Mouse (Mus musculus) olfactory bulb, adult 2 months (tissue): ENCODE measurements around the gene Scd1. TPM values are rescaled to one million over a fixed set of nuclear protein-coding genes. Genes with fewer than 3 reads are reported as not detected.

Source experiments
- H3K27ac ChIP-seq: fragments of 200-500 bp; 2 replicates; pipeline ENCODE4 v1.5.1; 2012; ENCODE audit warnings: low read depth, low read length; ENCODE audit not compliant: insufficient read depth
- H3K4me1 ChIP-seq: fragments of 200-500 bp; 2 replicates; pipeline ENCODE4 v1.6.1; 2012; ENCODE audit warnings: low read length; ENCODE audit not compliant: control insufficient read depth, insufficient read depth
- H3K4me3 ChIP-seq: fragments of 200-500 bp; 2 replicates; pipeline ENCODE4 v1.5.1; 2012; ENCODE audit warnings: mild to moderate bottlenecking, low read depth, low read length, moderate library complexity; ENCODE audit not compliant: insufficient read depth
- CTCF ChIP-seq: fragments of 200-500 bp; IDR thresholded peaks from 2 replicates; pipeline ENCODE4 v1.5.1; 2012; ENCODE audit warnings: low read depth, mild to moderate bottlenecking, low read length, moderate library complexity; ENCODE audit not compliant: insufficient read depth
- POLR2A ChIP-seq: fragments of 200-500 bp; IDR thresholded peaks from 2 replicates; pipeline ENCODE4 v1.6.1; 2012; ENCODE audit warnings: mild to moderate bottlenecking, low read depth, low read length, moderate library complexity; ENCODE audit not compliant: insufficient read depth
- whole genome bisulfite sequencing: fragments of 180-500 bp; shearing (Covaris S2); methylation state at CpG from one replicate; pipeline ENCODE4 v1.1.7; 2018; 5-methylcytosine and 5-hydroxymethylcytosine counted together
- polyA plus RNA-seq: library from polyadenylated mRNA; stranded (reverse); fragments of >200 nt; gene quantifications from 2 replicates; pipeline ENCODE4 v1.2.4, GENCODE M21; 2012; ENCODE audit warnings: low replicate concordance; ENCODE audit not compliant: missing spikeins, insufficient read depth, insufficient read length

Scd1 gene
- polyA plus RNA-seq, 1 experiment, result not detected

- H3K4me3 ChIP-seq, result no peak overlapping the region
- TF ChIP-seq CTCF (no peak), POLR2A (no peak)
- no peaks in the 10 kb centered on the region for H3K4me1 ChIP-seq
- H3K27ac ChIP-seq, result no peak overlapping the region
- 91% methylated on average over 8 of the region's 8 CpGs for WGBS
Measured at GRCm38 (mm10) chr19:44349689-44350088, 58.0 kb downstream of the Scd1 start.

Other genes with a start within 250 kb of the Scd1 start
- not detected in 2 replicates for gene Pkd2l1, start 215.4 kb downstream of the Scd1 start, polyA plus RNA-seq
- gene Scd3, start 204.6 kb downstream of the Scd1 start, polyA plus RNA-seq, result not detected in 2 replicates
- gene Scd2, start 114.2 kb downstream of the Scd1 start, polyA plus RNA-seq, result 299 and 337 TPM in 2 replicates
- not detected in 2 replicates for gene Scd4, start 74.8 kb downstream of the Scd1 start, polyA plus RNA-seq
- gene Wnt8b, start 85.6 kb upstream of the Scd1 start, polyA plus RNA-seq, result not detected in 2 replicates
- not detected in 2 replicates for gene Sec31b, start 138.0 kb upstream of the Scd1 start, polyA plus RNA-seq
- gene Gm20538, start 145.0 kb upstream of the Scd1 start, polyA plus RNA-seq, result not detected in 2 replicates
- not detected in 2 replicates for gene Ndufb8, start 147.6 kb upstream of the Scd1 start, polyA plus RNA-seq
- gene Hif1an, start 155.0 kb upstream of the Scd1 start, polyA plus RNA-seq, result not detected in 2 replicates